Mouse (Mus musculus) myocyte (in vitro differentiated cells): ENCODE results near the gene Camk2b. TPM values are rescaled to one million over a fixed set of nuclear protein-coding genes. Genes with fewer than 3 reads are reported as not detected.
A peak's percentile ranks its signal among the peaks of the same experiment; 100 is the strongest.

Experiments used
- H3K27me3 ChIP-seq: one replicate; pipeline ENCODE4 v1.6.1; 2011; ENCODE audit not compliant: control insufficient read depth, insufficient read depth, insufficient read length
- H3K36me3 ChIP-seq: one replicate; pipeline ENCODE4 v1.6.1; 2011; ENCODE audit not compliant: control insufficient read depth, insufficient read depth
- H3K4me2 ChIP-seq: one replicate; pipeline ENCODE4 v1.6.1; 2011; ENCODE audit warnings: low read depth, control low read depth
- H3K4me3 ChIP-seq: one replicate; pipeline ENCODE4 v1.5.1; 2011; ENCODE audit warnings: mild to moderate bottlenecking, control low read depth, moderate library complexity
- H3K79me2 ChIP-seq: one replicate; pipeline ENCODE4 v1.6.1; 2011; ENCODE audit not compliant: control insufficient read depth, insufficient read depth
- H3ac ChIP-seq: one replicate; pipeline ENCODE4 v1.6.1; 2011; ENCODE audit not compliant: control insufficient read depth, insufficient read length
- CEBPB ChIP-seq: IDR thresholded peaks from 2 replicates; pipeline ENCODE4 v1.6.1; 2011; ENCODE audit warnings: mild to moderate bottlenecking, moderate library complexity; ENCODE audit not compliant: poor library complexity, insufficient read depth, severe bottlenecking
- E2F4 ChIP-seq: IDR thresholded peaks from one replicate; pipeline ENCODE4 v1.6.1; 2011; ENCODE audit warnings: mild to moderate bottlenecking, control low read depth, moderate library complexity; ENCODE audit not compliant: insufficient read depth
- MAX ChIP-seq: IDR thresholded peaks from one replicate; pipeline ENCODE4 v1.6.1; 2011; ENCODE audit warnings: low read depth, mild to moderate bottlenecking, control low read depth
- MYOD1 ChIP-seq, 3 experiments: IDR thresholded peaks; one replicate each; pipeline ENCODE4 v1.6.1; 2011; ENCODE audit warnings: control low read depth in 2 of 3, low read depth in 2 of 3, mild to moderate bottlenecking in 2 of 3, moderate library complexity in 1 of 3; ENCODE audit not compliant: insufficient read length in 2 of 3, control insufficient read depth in 1 of 3
- MYOG ChIP-seq, 3 experiments: IDR thresholded peaks; one replicate each; pipeline ENCODE4 v1.6.1; 2011; ENCODE audit warnings: control low read depth in 2 of 3, low read depth in 2 of 3, mild to moderate bottlenecking in 2 of 3; ENCODE audit not compliant: insufficient read length in 2 of 3, control insufficient read depth in 1 of 3, insufficient read depth in 1 of 3
- POLR2A ChIP-seq: IDR thresholded peaks from one replicate; pipeline ENCODE4 v1.6.1; 2011; ENCODE audit warnings: low read depth, mild to moderate bottlenecking, control low read depth, moderate library complexity; ENCODE audit not compliant: insufficient read length
- POLR2AphosphoS2 ChIP-seq: IDR thresholded peaks from one replicate; pipeline ENCODE4 v1.6.1; 2011; ENCODE audit warnings: low read depth, control low read depth; ENCODE audit not compliant: insufficient read length
- REST ChIP-seq: IDR thresholded peaks from one replicate; pipeline ENCODE4 v1.6.1; 2011; ENCODE audit warnings: mild to moderate bottlenecking, control low read depth, moderate library complexity; ENCODE audit not compliant: insufficient read depth, insufficient read length
- SRF ChIP-seq: IDR thresholded peaks from one replicate; pipeline ENCODE4 v1.6.1; 2011; ENCODE audit warnings: low read depth; ENCODE audit not compliant: control insufficient read depth, insufficient read length
- TCF12 ChIP-seq: IDR thresholded peaks from one replicate; pipeline ENCODE4 v1.6.1; 2011; ENCODE audit warnings: mild to moderate bottlenecking, control low read depth; ENCODE audit not compliant: poor library complexity, insufficient read depth, severe bottlenecking
- TCF3 ChIP-seq: IDR thresholded peaks from one replicate; pipeline ENCODE4 v1.6.1; 2011; ENCODE audit warnings: low read depth, control low read depth; ENCODE audit not compliant: insufficient read length
- USF1 ChIP-seq: IDR thresholded peaks from one replicate; pipeline ENCODE4 v1.6.1; 2011; ENCODE audit warnings: low read depth, mild to moderate bottlenecking, control low read depth, moderate library complexity
- polyA plus RNA-seq: library from polyadenylated mRNA; unstranded; fragments of >200 nt; fragmentation: generic; extraction: Trizol; gene quantifications from one replicate; pipeline ENCODE4 v1.2.1, GENCODE M21; 2012; ENCODE audit warnings: missing spikeins

Camk2b gene
- polyA plus RNA-seq, 1 experiment: 1.5 TPM

- Histone ChIP-seq H3K4me3 (no peak overlapping the region), H3ac (no peak overlapping the region), H3K27me3 (peaks cover 91% of the 10 kb centered on the region), H3K36me3 (no peaks in the 10 kb centered on the region), H3K79me2 (no peaks in the 10 kb centered on the region), H3K4me2 (no peak overlapping the region)
- no peak for TF ChIP-seq MYOG (IDR thresholded peaks at IDR 0.05; ENCODE audit: control insufficient read depth in 1 of 3, insufficient read depth in 1 of 3, insufficient read length in 2 of 3, low read depth in 2 of 3)
- TF ChIP-seq MYOD1 (IDR thresholded peaks at IDR 0.05; ENCODE audit: control insufficient read depth in 1 of 3, insufficient read length in 2 of 3, low read depth in 2 of 3): no peak
- TF ChIP-seq TCF3: no peak
- no peak for TF ChIP-seq SRF
- TF ChIP-seq REST: no peak
- TF ChIP-seq POLR2A: no peak
- TF ChIP-seq POLR2AphosphoS2: no peak
- TF ChIP-seq MAX: no peak
- TF ChIP-seq TCF12: no peak
- TF ChIP-seq USF1: no peak
- no peak for TF ChIP-seq E2F4
- TF ChIP-seq CEBPB: no peak
Observed at GRCm38 (mm10) chr11:6067160-6067559, 998 bp upstream of the Camk2b start.

- Histone ChIP-seq H3K36me3 (no peaks in the 10 kb centered on the region), H3K79me2 (no peaks in the 10 kb centered on the region), H3ac (no peak overlapping the region), H3K4me3 (no peak overlapping the region), H3K27me3 (peaks cover 91% of the 10 kb centered on the region), H3K4me2 (no peak overlapping the region)
- no peak for TF ChIP-seq CEBPB
- TF ChIP-seq USF1: no peak
- TF ChIP-seq TCF3: no peak
- TF ChIP-seq MYOG (IDR thresholded peaks at IDR 0.05; ENCODE audit: control insufficient read depth in 1 of 3, insufficient read depth in 1 of 3, insufficient read length in 2 of 3, low read depth in 2 of 3): no peak
- TF ChIP-seq TCF12: no peak
- TF ChIP-seq E2F4: no peak
- TF ChIP-seq POLR2A: no peak
- no peak for TF ChIP-seq MYOD1 (IDR thresholded peaks at IDR 0.05; ENCODE audit: control insufficient read depth in 1 of 3, insufficient read length in 2 of 3, low read depth in 2 of 3)
- TF ChIP-seq SRF: no peak
- no peak for TF ChIP-seq MAX
Observed at GRCm38 (mm10) chr11:6065551-6066121, 526 bp downstream of the Camk2b start.

DNA sequence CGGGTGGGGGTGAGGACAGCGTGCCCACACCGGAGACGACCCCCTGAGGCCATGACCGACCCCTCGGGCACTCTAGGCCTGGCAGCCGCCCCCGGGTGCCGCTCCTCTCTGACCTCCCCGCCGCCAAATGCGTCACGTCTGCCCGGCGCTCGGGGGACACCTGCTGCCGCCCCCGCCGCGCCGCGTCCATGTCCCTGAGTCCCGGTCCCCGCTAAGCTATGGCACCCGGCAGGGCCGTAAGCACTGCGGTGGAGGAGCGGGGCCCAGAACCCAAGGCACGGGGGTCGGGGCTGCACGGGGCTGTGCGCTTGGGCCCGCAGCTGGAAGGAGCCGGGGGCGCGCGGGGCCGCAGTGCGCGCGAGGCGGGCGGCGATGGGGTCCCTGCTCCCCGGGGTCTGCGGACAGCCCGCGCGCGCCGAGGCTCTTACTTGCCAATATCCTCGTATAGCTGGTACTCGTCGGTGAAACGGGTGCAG, 1.1 kb downstream of the Camk2b start:
- TF ChIP-seq E2F4 (no peak), TCF3 (no peak), MYOD1 (IDR thresholded peaks at IDR 0.05; ENCODE audit: control insufficient read depth in 1 of 3, insufficient read length in 2 of 3, low read depth in 2 of 3) (peak in 1 of 3 experiments; percentile 39), TCF12 (no peak)
- Histone ChIP-seq H3ac (no peak overlapping the region), H3K4me2 (no peak overlapping the region), H3K79me2 (no peaks in the 10 kb centered on the region), H3K36me3 (no peaks in the 10 kb centered on the region), H3K4me3 (no peak overlapping the region), H3K27me3 (peaks cover 92% of the 10 kb centered on the region)

- no peaks in the 10 kb centered on the region for H3K79me2 ChIP-seq
- TF ChIP-seq MAX (no peak), CEBPB (no peak), E2F4 (no peak), TCF12 (no peak), REST (no peak), SRF (no peak), MYOG (IDR thresholded peaks at IDR 0.05; ENCODE audit: control insufficient read depth in 1 of 3, insufficient read depth in 1 of 3, insufficient read length in 2 of 3, low read depth in 2 of 3) (no peak), USF1 (no peak), MYOD1 (IDR thresholded peaks at IDR 0.05; ENCODE audit: control insufficient read depth in 1 of 3, insufficient read length in 2 of 3, low read depth in 2 of 3) (no peak), POLR2A (no peak), POLR2AphosphoS2 (no peak), TCF3 (no peak)
- H3K27me3 ChIP-seq: peaks cover 91% of the 10 kb centered on the region
- H3K4me2 ChIP-seq: no peak overlapping the region
- H3K4me3 ChIP-seq: no peak overlapping the region
- no peak overlapping the region for H3ac ChIP-seq
- H3K36me3 ChIP-seq: no peaks in the 10 kb centered on the region
Observed at GRCm38 (mm10) chr11:6064215-6065045, 1.7 kb downstream of the Camk2b start.
